ENCODE assay signal across 8 mouse cellular contexts in genomic region chr3:129901271-129901809, GRCm38 (mm10). TPM values are rescaled to one million over a fixed set of nuclear protein-coding genes. Genes with fewer than 3 reads are reported as not detected.
DNase-seq lines count a peak whose midpoint lies in the region; ATAC-seq lines count a peak whose summit lies in the region.

Casp6 (plus strand) TSS chr3:129901425.

- peak; percentile 78 to 81 for DNase-seq in adrenal gland, adult 18-20 months (ENCODE audit: low spot score in 2 of 2)
- DNase-seq in embryo, embryonic 11 days = peak; percentile 89
- DNase-seq in gastrocnemius, postnatal 36 days = peak; percentile 69 to 71
- peak; percentile 30 to 89 for DNase-seq in left cerebral cortex, postnatal 10 days (ENCODE audit: extremely low spot score in 1 of 2, low spot score in 2 of 2)
- DNase-seq in right cerebral cortex, postnatal 14 days = peak; percentile 65
- peak; percentile 70 for DNase-seq in urinary bladder, postnatal 25 days (ENCODE audit: low spot score)

- peak; percentile 98 for ATAC-seq in inflammation-experienced regulatory T-cells, adult 6 months

- no peaks in the 10 kb centered on the region for H3K27me3 ChIP-seq in megakaryocyte, embryonic 14.5 days (replicated peaks)

- H3K4me1 ChIP-seq in megakaryocyte, embryonic 14.5 days = peaks cover 80% of the 10 kb centered on the region

- no peaks in the 10 kb centered on the region for H3K9me3 ChIP-seq in megakaryocyte, embryonic 14.5 days

- intact Hi-C loops in gastrocnemius, postnatal 36 days (cut with DNase I) = no loop called here
- intact Hi-C loops in left cerebral cortex, postnatal 10 days (cut with DNase I) = no loop called here

- peaks cover 56% of the 10 kb centered on the region for H3K36me3 ChIP-seq in megakaryocyte, embryonic 14.5 days (replicated peaks; ENCODE audit: low read length)

- peak within 1 kb of the TSS; percentile 98 for H3K4me3 ChIP-seq in megakaryocyte, embryonic 14.5 days (replicated peaks)

RNA-seq across cellular contexts. Expression of gene Casp6, which starts in this region (rescaled TPM):
- 10 to 100 TPM; 20.2 to 39.4 TPM for total RNA-seq in adrenal gland, adult 18-20 months (2021)
- 1 to 10 TPM; 3.8 to 4.6 TPM for total RNA-seq in gastrocnemius, postnatal 36 days (2021)
- polyA plus RNA-seq in inflammation-experienced regulatory T-cells, adult 6 months (2017; shearing (Covaris generic)) = 10 to 100 TPM; 55.2 to 62.2 (median 60.7) TPM
- 1 to 10 TPM; 5.8 to 6.4 TPM for total RNA-seq in left cerebral cortex, postnatal 10 days (2021)
- polyA plus RNA-seq in megakaryocyte, embryonic 14.5 days (2012; ENCODE audit: insufficient read depth, low replicate concordance) = 1.3 and 38.3 TPM in 2 replicates

Comparison
In these comparisons a context has a peak if more than half of its experiments do, and no peak if none do; other contexts are left out.
1. Peak in every context shown above with its lines: DNase-seq, ATAC-seq and H3K4me3 ChIP-seq.